Mouse (Mus musculus): ENCODE measurements at regions not wholly inside any gene's neighbourhood (a gene's known extent, or its start where the extent isn't known, plus 50 kb on each side); places are given as distances from the start of the nearest gene placed in this dataset.
A peak's percentile ranks its signal among the peaks of the same experiment; 100 is the strongest.

- peak; percentile 55 to 86 for DNase-seq (ENCODE audit: low spot score in 2 of 2)
Observed at GRCm38 (mm10) chr11:44330851-44331773, 68.8 kb upstream of the Il12b start.

DNA sequence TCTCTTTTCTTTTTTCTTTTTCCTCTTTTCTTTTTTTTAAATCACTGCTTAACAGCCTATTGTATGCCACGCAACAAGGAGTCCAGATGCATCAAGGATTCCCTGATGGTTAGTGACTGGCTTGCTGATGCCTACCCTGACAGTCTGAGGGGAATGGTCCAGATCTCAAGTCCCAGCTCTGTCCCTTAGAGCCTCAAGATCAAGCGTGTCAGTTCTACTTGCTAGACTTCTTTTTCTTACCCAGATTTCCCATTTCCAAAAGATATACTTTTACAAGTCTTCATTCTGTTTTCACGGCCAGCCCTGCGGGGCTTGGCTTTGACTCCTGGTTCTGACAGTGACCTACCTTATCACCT lies 68.1 kb upstream of the Il12b start:
- DNase-seq (ENCODE audit: low spot score in 2 of 2), result no peak

GRCm38 (mm10) chr11:44340531-44340930 lies 59.3 kb upstream of the Il12b start:
- no peak for DNase-seq (ENCODE audit: low spot score in 2 of 2)

DNA sequence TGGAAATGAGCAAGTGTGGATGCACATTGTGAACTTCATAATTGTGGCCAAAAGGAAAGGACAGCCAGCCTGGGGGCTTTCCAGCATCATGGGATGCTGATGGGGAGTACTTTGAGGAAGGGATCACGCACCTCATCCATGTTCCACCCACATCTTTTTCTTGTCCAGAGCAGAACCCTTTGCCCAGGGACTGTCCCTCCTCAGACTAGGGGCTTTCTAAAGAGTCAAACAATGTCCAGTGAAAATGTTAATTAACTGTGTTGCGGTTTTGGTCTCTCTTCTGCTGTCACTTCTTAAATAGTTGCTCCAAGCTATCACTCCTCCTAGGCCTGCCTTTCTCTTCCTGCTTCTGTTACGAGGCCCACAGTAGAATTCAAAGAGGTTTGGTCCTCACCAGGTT lies 51.6 kb upstream of the Il12b start:
- DNase-seq (ENCODE audit: low spot score in 2 of 2), result no peak

DNA sequence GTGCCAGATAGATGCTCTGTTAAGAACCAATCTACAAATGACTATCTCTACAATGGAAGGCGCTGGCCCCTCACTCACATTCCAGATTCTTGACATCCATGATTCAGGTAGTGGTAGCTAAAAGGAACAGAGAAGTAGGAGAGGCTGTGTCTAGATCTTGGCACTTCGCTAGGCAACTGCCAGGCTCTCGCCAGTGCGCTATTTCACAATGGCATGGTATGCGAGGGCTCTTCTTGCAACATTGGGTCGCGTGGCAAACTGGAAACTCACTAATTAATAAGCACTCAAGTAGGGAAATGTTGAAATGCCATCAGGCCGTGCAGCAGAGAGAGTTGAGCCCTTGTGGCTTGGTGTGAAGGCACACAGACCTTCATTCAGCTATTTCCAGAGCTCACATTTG lies 50.3 kb upstream of the Il12b start:
- DNase-seq (ENCODE audit: low spot score in 2 of 2), result no peak

All from frontal cortex, postnatal 36 days (tissue).